Mouse (Mus musculus): ENCODE results near the gene Man1c1. TPM values are rescaled to one million over a fixed set of nuclear protein-coding genes. Genes with fewer than 3 reads are reported as not detected.

Gene Man1c1
- total RNA-seq, 2 experiments from 2014 or later: 18.9 to 19.8 TPM

- no peak for DNase-seq (ENCODE audit: low spot score in 2 of 2)
Observed at GRCm38 (mm10) chr4:134644410-134644809, 59.7 kb downstream of the Man1c1 start.

- no peak for DNase-seq (ENCODE audit: low spot score in 2 of 2)
Observed at GRCm38 (mm10) chr4:134641711-134642516, 62.2 kb downstream of the Man1c1 start.

GRCm38 (mm10) chr4:134639325-134639724, 64.8 kb downstream of the Man1c1 start:
- no peak for DNase-seq (ENCODE audit: low spot score in 2 of 2)

DNA sequence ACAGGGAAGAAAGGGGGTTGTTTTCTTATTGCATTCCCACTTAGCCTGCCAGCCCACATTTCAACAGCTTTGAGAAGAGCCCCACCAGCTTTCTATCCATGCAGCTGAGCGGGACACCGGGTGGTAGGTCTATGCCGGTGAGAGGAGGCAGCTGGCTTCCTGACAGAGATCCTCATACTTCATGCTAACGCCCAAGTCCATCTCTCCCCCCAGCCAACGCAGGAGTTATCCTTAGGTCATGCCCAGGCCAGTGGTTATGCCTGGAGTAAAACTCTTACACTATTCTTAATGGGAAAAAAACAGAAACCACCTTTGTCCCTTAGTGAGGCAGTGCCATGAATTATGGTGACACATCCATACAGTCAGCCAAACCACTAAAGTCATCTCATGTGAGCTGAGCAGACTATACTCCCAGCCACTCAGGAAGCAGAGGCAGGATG, 66.0 kb downstream of the Man1c1 start:
- no peak for DNase-seq (ENCODE audit: low spot score in 2 of 2)

GRCm38 (mm10) chr4:134636406-134636805, 67.7 kb downstream of the Man1c1 start:
- no peak for DNase-seq (ENCODE audit: low spot score in 2 of 2)

DNA sequence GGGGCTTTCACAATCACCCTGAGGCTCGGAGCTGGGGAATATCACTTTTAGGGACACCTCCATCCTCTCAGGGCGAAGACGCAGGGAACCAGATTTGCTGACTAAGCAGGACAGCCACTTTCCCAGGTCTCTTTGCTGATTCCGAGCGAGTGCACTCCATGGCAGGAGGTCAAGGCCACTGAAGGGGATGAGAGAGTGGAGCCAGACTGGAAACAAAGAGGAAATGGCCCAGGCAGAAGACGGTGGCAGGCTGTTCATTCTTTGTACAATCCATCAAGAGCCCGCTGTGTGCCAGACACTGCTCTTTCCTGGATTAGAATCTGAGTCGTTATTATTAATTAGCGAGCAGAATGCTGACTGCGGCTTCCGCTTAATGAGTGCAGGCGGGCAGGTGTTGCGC, 70.1 kb downstream of the Man1c1 start:
- DNase-seq (ENCODE audit: low spot score in 2 of 2): no peak

GRCm38 (mm10) chr4:134632131-134632711, 71.9 kb downstream of the Man1c1 start:
- DNase-seq (ENCODE audit: low spot score in 2 of 2): peak in 1 of 2 experiments; percentile 46

GRCm38 (mm10) chr4:134631471-134632130, 72.5 kb downstream of the Man1c1 start:
- peak; percentile 57 to 65 for DNase-seq (ENCODE audit: low spot score in 2 of 2)

GRCm38 (mm10) chr4:134628575-134629384, 75.3 kb downstream of the Man1c1 start:
- DNase-seq (ENCODE audit: low spot score in 2 of 2): no peak

- no peak for DNase-seq (ENCODE audit: low spot score in 2 of 2)
Observed at GRCm38 (mm10) chr4:134628058-134628457, 76.0 kb downstream of the Man1c1 start.

DNA sequence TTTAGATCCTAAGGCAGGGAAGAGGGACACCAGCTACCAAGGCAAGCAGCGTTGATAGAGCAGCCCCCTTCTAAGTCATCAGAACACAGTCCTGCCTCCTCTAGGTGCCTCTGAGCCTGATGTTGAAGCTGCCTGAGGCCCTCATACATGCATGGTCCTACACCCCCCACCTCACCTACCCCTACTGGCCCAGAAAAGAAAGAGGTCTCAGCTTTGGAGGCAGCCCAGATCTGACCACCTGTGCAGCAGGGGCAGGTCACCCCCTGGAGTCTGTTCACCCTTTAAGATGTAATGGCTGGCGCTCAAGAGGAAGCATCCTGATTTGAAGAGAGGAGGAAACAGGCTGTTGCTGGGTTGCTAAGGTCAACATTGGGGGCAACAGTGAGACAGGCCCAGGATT, 77.2 kb downstream of the Man1c1 start:
- DNase-seq (ENCODE audit: low spot score in 2 of 2): no peak

DNA sequence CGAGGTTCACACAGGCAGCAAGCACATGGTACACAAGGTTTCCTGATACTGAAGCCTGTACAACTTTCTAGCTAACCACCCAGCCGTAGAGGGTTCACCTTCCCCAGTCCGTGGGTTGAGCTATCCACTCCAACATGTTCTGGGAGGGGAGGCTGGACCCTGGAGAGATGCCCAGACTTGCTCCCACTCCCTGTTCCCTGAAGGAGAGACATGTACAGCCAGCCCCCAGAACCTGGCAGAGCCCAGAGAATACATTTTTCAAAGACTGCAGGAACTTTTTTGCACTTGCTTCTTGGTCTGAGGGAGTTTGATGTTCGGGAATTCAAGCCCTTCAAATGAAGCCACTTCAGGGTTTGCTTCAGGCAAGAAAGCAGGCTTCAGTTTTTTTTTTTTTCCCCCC, 77.7 kb downstream of the Man1c1 start:
- DNase-seq (ENCODE audit: low spot score in 2 of 2): no peak

DNA sequence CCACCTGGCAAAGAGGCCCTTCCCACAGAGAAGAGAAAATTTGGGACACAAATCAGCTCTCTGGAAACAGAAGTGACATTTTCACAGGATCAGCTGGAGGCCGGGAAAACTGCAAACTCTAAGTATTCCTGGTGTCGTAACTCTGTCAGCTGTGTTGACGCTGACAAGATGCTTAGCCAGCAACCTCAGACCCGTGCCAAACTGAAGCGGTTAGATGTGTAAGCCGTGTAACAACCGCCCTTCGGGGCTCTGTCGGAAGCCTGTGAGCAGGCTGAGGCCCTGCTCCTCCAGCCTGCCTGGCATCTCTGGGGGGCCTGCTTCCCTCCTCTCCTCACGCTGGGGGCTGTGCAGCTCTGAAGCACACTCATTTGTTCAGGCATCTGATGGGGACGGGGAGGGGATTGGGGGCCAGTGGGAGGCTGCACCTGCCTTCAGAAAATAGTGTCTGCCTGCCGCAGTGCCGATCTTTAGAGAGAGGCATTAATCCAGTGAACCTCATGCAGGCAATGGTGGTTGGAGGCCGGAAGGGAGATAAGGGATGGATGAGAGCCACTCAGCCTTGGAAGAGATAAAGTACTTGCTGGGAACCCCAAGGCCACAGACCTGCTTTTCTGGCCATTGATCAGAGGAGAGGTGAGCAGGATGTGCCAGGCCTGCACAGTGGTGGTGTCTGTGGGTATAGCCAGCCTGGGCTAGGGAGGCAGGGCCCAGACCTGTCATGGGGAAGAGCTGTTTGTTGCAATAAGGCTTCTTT, 79.8 kb downstream of the Man1c1 start:
- no peak for DNase-seq (ENCODE audit: low spot score in 2 of 2)

DNA sequence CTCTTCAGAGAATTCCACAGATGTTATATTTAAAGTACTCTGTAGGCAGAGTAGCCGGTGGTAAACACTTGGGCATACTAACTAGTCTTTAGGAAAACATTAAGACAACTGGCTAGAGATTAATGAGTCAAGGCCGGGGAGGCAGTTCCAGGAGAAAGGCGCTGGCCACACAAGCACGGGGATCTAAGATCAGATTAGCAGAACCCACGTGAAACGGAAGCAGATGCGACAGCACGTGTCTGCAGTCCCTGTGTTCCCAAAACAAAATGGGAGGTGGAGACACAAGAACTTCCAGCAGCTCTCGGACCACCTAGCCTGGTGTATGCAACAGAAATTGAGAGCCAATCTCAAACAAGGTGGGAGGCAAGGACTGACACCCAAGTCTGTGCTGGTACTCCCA, 82.4 kb downstream of the Man1c1 start:
- DNase-seq (ENCODE audit: low spot score in 2 of 2): no peak

- no peak for DNase-seq (ENCODE audit: low spot score in 2 of 2)
Observed at GRCm38 (mm10) chr4:134620246-134620645, 83.8 kb downstream of the Man1c1 start.

GRCm38 (mm10) chr4:134619489-134619870, 84.6 kb downstream of the Man1c1 start:
- DNase-seq (ENCODE audit: low spot score in 2 of 2): no peak

DNA sequence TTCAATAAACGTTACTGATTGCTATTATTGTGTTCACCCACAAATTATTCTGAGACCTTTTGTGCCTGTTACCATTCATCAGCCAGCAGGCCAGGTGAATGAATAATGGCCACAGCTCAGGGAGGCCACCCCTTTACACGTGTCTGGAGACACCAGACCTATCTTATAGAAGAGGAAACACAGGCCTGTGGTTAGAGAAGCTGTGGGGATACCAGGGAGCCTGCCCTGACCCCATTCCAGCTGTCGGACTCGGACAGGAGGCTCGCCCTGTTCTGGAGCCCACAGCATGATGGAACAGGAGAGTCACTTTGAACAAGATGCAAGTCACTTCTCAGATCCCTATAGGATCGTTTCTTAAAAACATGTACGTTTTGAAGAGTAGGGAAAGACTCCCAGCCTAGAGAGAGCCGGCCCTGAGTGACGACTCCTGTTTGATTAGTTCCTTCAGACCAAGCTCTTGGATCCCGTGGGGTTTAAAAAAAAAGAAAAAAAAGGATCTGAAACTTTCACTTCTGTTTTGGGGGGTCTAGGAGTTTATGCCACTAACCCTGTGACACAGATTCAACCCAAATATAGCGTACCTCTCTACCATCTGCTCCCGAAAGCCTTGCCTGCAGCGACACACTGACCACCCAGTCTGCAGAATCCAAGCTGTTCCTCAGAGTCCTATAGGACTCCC, 85.1 kb downstream of the Man1c1 start:
- no peak for DNase-seq (ENCODE audit: low spot score in 2 of 2)

GRCm38 (mm10) chr4:134617779-134618178, 86.3 kb downstream of the Man1c1 start:
- no peak for DNase-seq (ENCODE audit: low spot score in 2 of 2)

- DNase-seq (ENCODE audit: low spot score in 2 of 2): no peak
Observed at GRCm38 (mm10) chr4:134615929-134616625, 88.0 kb downstream of the Man1c1 start.

Data from layer of hippocampus, postnatal 14 days (tissue).